Mouse (Mus musculus): Measurements from ENCODE around the gene Plekho2. TPM values are rescaled to one million over a fixed set of nuclear protein-coding genes. Genes with fewer than 3 reads are reported as not detected.

The Plekho2 gene
- total RNA-seq, 2 experiments from 2014 or later = 18.3 to 21.2 TPM

- intact Hi-C loops (cut with DNase I) = no loop called here
- peak; percentile 57 to 62 for DNase-seq
These were observed 18.8 kb downstream of the Plekho2 start for GRCm38 (mm10) chr9:65561016-65561415.

DNA sequence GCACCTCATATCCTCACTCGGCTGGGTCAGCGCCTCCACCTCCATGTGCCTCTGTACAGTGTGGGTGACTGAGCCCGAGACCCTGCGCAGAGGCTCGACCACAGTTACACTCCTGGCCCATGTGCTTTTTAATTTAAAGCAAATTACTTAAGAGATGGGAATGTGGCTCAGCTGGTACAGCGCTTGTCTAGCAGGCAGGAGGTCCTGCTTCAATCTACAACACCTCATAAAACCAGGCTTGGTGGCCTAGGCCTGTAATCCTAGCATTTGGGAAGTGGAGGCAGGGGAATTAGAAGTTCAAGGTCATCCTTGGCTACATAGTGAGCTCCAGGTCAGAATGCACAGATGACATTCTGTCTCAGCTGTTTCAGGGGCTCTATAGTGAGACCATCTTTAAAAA is 21.0 kb downstream of the Plekho2 start:
- no peak for DNase-seq
- intact Hi-C loops (cut with DNase I) = no loop called here

DNA sequence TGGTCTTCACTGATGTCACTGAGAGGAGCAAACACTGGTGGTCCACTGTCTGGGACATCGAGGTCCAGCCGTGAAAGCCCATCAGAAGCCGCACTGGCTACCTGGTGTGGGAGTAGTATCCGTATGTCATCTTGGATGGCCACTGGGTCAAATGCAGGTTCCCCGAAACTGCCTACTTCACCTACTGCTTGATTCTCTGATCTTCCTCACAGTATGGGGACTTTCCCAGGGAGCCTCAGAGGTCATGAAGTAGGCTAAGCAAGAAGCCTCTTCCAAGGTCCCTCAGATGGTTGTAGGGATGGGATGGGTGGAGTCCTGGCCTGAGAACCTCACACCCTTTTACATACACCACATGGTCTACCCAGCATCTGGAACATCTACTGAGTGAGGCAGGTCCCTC is 22.9 kb downstream of the Plekho2 start:
- intact Hi-C loops (cut with DNase I) = no loop called here
- no peak for DNase-seq

- intact Hi-C loops (cut with DNase I) = no loop called here
- no peak for DNase-seq
These were observed 23.5 kb downstream of the Plekho2 start for GRCm38 (mm10) chr9:65556349-65556748.

DNA sequence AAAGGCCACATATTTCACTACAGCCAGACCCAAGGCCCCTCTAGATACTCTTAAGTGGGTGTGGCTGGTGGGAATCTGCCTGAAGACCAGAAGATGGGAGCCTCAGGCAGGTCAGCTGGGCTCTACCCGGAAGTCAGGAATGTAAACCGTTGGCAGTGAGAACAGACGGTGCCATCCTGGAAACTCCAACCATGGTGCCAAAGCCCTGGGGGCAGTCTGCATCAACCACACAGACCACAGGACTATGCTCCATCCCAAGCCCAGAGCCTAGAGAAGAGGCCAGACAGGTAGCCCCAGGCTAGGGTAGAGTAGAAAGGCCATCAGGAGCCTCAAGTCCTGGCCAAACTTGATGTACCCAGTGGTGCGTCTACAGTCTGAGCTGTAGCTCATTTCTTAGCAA is 24.2 kb downstream of the Plekho2 start:
- DNase-seq = no peak
- intact Hi-C loops (cut with DNase I) = no loop called here

GRCm38 (mm10) chr9:65555001-65555405 is 24.8 kb downstream of the Plekho2 start:
- no peak for DNase-seq
- intact Hi-C loops (cut with DNase I) = no loop called here

GRCm38 (mm10) chr9:65552711-65553110 is 27.1 kb downstream of the Plekho2 start:
- intact Hi-C loops (cut with DNase I) = loop anchor here (2.0 kb wide), 1 partner anchor 26 kb away; no protein-coding TSS in a partner anchor
- DNase-seq = no peak

DNA sequence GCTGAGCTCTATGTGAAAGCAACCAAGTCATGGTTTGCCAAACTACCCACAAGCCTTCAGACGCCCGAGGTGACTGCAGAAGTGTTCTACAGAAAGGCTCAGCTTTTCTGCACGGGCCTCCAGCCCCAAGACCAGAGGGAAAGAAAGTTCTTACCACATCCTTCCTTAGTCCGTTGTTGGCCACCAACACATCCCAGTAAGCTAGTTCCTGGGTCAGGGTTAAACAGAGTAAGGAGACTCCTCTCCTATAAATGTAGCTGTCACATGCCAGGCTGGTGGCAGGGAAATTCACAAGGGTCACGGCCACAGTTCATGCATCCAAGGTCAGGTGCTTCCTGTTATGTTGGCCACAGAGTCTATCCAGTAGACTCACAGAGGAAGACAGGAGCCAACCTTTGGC is 27.7 kb downstream of the Plekho2 start:
- intact Hi-C loops (cut with DNase I) = loop anchor here (2.0 kb wide), 1 partner anchor 27 kb away; no protein-coding TSS in a partner anchor
- peak in 1 of 2 experiments; percentile 46 for DNase-seq

DNA sequence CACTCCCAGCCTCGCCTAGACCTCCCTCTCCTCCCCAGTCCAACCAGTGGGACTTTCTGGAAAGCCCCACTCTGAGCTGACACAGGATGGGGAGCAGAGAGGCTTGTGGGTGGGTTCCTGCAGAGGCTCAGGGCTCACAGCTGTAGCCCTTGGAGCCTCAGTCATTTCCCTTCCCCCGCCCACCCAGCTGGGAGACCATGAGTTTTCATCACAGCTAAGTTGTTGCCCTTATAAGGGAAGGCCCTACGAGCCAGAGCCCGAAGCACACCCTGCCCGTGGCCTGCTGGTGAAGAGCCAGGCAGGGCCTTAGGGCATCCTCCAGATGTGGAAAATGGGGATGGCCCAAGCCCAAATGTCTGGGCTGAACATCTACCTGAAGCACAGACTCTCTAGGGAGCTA is 28.8 kb downstream of the Plekho2 start:
- intact Hi-C loops (cut with DNase I) = no loop called here
- DNase-seq = peak; percentile 89 to 92

DNA sequence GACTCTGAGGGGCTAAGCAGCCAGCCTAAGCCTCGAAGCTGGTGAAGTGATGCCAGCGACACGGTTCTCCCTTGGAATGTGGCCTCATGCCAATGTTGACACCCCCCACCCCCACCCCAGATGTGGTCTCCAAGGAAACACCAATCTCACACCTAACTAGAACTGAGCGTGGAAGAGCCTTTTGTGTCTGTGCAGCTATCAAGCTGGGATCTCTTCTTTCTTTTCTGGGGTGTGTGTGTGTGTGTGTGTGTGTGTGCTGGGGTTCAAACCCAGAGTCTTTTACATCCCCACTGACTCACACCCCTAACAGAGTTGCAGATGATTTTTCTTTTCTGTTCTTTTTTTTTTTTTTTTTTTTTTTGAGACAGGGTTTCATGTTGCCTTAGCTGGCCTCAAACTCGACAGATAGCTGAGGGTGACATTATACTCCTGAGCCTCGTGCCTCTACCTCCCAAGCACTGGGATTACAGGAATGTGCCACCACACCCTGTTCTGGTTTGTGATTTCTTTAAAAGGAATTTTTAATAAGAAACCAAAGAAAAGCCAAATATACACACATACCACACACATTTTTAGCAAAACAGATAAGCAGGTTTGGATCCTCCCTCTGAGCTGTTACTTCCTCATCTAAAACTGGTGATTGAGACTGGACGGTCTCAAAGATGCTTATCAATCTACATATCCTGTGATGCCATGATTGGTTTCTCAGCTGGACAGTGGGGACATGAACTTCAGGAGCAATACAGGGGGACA is 29.6 kb downstream of the Plekho2 start:
- intact Hi-C loops (cut with DNase I) = no loop called here
- no peak for DNase-seq

DNA sequence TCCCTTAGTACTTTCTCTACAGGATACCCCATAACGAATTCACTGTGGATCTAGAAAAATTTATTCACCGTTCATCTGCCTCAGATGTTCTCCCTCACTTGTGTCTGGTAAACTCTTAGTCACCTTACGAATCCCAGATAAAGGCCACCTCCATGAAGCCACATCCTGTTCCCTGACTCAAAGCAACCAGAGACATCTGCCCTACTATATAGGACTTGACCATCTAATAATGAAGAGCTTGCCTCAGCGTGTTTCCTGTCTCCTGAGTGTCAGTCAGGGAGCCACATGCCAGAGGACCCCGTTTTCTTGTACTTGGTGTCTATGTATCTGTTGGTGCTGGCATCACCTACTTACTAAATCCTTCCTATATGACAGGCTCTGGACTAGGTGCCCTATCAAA is 30.2 kb downstream of the Plekho2 start:
- DNase-seq = no peak
- intact Hi-C loops (cut with DNase I) = no loop called here

- DNase-seq = no peak
- intact Hi-C loops (cut with DNase I) = no loop called here
These were observed 30.7 kb downstream of the Plekho2 start for GRCm38 (mm10) chr9:65549139-65549538.

- intact Hi-C loops (cut with DNase I) = no loop called here
These were observed 31.5 kb downstream of the Plekho2 start for GRCm38 (mm10) chr9:65548311-65548710.

GRCm38 (mm10) chr9:65547844-65548243 is 32.0 kb downstream of the Plekho2 start:
- no peak for DNase-seq
- intact Hi-C loops (cut with DNase I) = no loop called here

More at GRCm38 (mm10) chr9:65548311-65548710, 31.5 kb downstream of the Plekho2 start:
- no peak for DNase-seq

DNA sequence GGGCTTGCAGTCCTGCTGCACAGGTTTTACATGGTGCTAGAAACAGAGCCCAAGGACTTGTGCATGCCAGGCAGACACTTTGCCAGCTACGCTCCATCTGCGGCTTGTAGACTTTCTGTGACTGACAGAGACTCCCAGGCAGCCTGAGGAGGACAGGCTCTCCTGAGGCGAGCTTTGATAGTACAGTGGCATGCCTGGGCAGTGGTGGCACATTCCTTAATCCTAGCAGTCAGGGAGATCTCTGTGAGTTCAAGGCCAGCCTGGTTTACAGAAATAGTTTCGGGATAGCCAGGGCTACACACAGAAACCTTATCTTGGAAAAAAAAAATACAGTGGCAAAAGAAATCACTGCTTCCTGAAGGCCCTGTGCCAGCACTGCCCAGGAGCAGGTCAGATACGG is 32.7 kb downstream of the Plekho2 start:
- no peak for DNase-seq
- intact Hi-C loops (cut with DNase I) = no loop called here

- intact Hi-C loops (cut with DNase I) = no loop called here
- DNase-seq = peak in 1 of 2 experiments; percentile 44
These were observed 33.5 kb downstream of the Plekho2 start for GRCm38 (mm10) chr9:65546413-65546695.

DNA sequence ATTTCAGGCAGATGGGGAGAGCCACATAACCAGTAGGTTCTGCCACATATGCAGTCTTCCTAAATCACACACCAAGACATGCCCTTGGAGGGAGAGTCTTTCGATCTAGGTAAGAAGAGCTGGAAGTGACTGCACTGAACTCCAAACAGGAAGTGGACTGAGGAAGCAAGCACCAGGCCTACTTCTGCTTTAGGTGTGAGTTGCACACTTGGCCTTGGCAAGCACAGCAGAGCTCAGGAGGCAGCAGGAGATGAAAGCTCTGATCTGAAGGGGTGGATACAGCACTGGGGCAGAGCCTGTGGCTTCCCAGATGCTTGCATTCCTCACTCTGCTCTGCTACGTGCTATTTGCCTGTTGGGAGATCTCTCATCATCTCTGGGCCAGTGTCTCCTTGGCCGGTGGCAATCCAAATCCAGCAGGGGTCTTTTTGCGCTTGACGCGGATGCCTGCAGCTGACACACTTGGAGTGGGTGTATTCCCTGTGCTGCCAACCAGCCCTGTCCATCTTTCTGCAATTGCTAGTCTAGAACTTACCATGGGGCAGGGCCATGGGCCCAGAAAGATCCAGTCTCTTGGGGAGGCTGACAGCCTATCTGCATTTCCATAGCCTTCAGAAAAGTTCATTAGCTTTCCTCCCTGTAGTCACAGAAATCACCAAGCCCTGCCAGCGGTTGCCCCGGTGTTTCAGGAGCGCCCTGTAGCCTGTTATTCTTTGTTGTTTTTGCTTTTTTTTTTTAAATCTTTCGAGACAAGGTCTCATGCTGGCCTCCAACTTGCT is 34.0 kb downstream of the Plekho2 start:
- intact Hi-C loops (cut with DNase I) = no loop called here
- no peak for DNase-seq

- intact Hi-C loops (cut with DNase I) = loop anchor here (5.0 kb wide), 1 partner anchor 35 kb away; no protein-coding TSS in a partner anchor
- DNase-seq = no peak
These were observed 37.7 kb downstream of the Plekho2 start for GRCm38 (mm10) chr9:65542111-65542524.

- intact Hi-C loops (cut with DNase I) = loop anchor here (5.0 kb wide), 1 partner anchor 36 kb away; no protein-coding TSS in a partner anchor
- peak; percentile 63 to 67 for DNase-seq
These were observed 38.4 kb downstream of the Plekho2 start for GRCm38 (mm10) chr9:65541126-65542068.

DNA sequence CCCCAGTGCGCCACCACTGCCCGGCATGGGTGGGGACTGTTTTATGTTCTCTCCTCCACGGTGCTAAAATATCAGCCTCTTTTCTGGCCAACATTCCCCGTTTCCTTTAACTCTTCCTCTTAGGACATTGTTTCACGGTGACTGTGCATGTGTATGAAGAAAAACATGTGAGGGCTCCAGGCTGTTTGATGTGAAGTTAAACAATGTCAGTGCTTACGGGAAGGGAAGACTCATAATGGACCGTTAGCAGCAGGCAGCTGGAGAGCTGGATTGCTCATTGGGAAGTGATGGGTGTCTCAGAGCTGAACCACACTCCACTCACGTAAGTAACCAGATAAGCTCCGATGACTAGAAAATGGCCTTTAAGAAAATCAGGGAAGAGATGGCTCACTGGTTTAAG is 40.1 kb downstream of the Plekho2 start:
- intact Hi-C loops (cut with DNase I) = loop anchor here (5.0 kb wide), 1 partner anchor 38 kb away; no protein-coding TSS in a partner anchor
- no peak for DNase-seq

Data from heart, postnatal 10 days (tissue).